Mouse (Mus musculus) hindbrain, embryonic 13.5 days (tissue): Measurements from ENCODE around the gene Rph3a. TPM values are rescaled to one million over a fixed set of nuclear protein-coding genes. Genes with fewer than 3 reads are reported as not detected.

ENCODE experiments used
- ATAC-seq: fragments of 200-750 bp; cut with Nextera tagmentation; 2 replicates; pipeline ENCODE4 v1.8.0; 2017; ENCODE audit warnings: moderate TSS enrichment; ENCODE audit not compliant: low FRiP score
- H3K27ac ChIP-seq: fragments of 300-500 bp; sonication (generic); 2 replicates; pipeline ENCODE4 v1.5.1; 2015; ENCODE audit warnings: inconsistent platforms, mild to moderate bottlenecking, moderate library complexity
- H3K27me3 ChIP-seq: fragments of 300-500 bp; sonication (generic); 2 replicates; pipeline ENCODE4 v1.6.1; 2015; ENCODE audit warnings: mild to moderate bottlenecking, inconsistent platforms
- H3K36me3 ChIP-seq: fragments of 300-500 bp; sonication (generic); 2 replicates; pipeline ENCODE4 v1.6.1; 2015; ENCODE audit warnings: mild to moderate bottlenecking, inconsistent platforms
- H3K4me1 ChIP-seq: fragments of 300-500 bp; sonication (generic); replicated peaks from 2 replicates; pipeline ENCODE4 v1.6.1; 2015; ENCODE audit warnings: inconsistent platforms
- H3K4me2 ChIP-seq: fragments of 300-500 bp; sonication (generic); 2 replicates; pipeline ENCODE4 v1.6.1; 2015; ENCODE audit warnings: inconsistent platforms, mild to moderate bottlenecking, moderate library complexity
- H3K4me3 ChIP-seq: fragments of 300-500 bp; sonication (generic); 2 replicates; pipeline ENCODE4 v1.5.1; 2015; ENCODE audit warnings: mild to moderate bottlenecking, inconsistent platforms
- H3K9ac ChIP-seq: fragments of 300-500 bp; sonication (generic); 2 replicates; pipeline ENCODE4 v1.6.1; 2015; ENCODE audit warnings: mild to moderate bottlenecking, inconsistent platforms
- H3K9me3 ChIP-seq: fragments of 300-500 bp; sonication (generic); 2 replicates; pipeline ENCODE4 v1.6.1; 2016; ENCODE audit warnings: inconsistent platforms
- WGBS: fragments of 180-500 bp; shearing (Covaris S2); methylation state at CpG from one replicate; pipeline ENCODE4 v1.1.7; 2015; 5-methylcytosine and 5-hydroxymethylcytosine counted together
- polyA plus RNA-seq: library from polyadenylated mRNA; unstranded; fragments of >200 nt; fragmentation: Nextera tagmentation; extraction: Ambion mirVana; gene quantifications from 2 replicates; pipeline ENCODE4 v1.2.1, GENCODE M21; 2015

Rph3a gene
- polyA plus RNA-seq, 1 experiment from 2014 or later, result 15.0 TPM

- ATAC-seq, result no peak
- Histone ChIP-seq H3K27ac (no peak overlapping the region), H3K4me3 (no peak overlapping the region), H3K9ac (no peak overlapping the region), H3K27me3 (peaks cover 6% of the 10 kb centered on the region; the same call in 1 of the 2 replicates), H3K9me3 (no peaks in the 10 kb centered on the region), H3K36me3 (no peaks in the 10 kb centered on the region), H3K4me2 (no peak overlapping the region), H3K4me1 (peaks cover 25% of the 10 kb centered on the region)
- WGBS, result 88% methylated on average over 1 of the region's 1 CpGs
These were observed 38.6 kb downstream of the Rph3a start for GRCm38 (mm10) chr5:120971326-120971725.

- Histone ChIP-seq H3K4me3 (no peak overlapping the region), H3K36me3 (no peaks in the 10 kb centered on the region), H3K4me2 (no peak overlapping the region), H3K27me3 (peaks cover 6% of the 10 kb centered on the region; the same call in 1 of the 2 replicates), H3K4me1 (peaks cover 25% of the 10 kb centered on the region), H3K9me3 (no peaks in the 10 kb centered on the region), H3K9ac (no peak overlapping the region), H3K27ac (no peak overlapping the region)
- WGBS, result 20% methylated on average over 4 of the region's 4 CpGs
- no peak for ATAC-seq
These were observed 40.2 kb downstream of the Rph3a start for GRCm38 (mm10) chr5:120969703-120970102.

GRCm38 (mm10) chr5:120968799-120969198 is 41.1 kb downstream of the Rph3a start:
- H3K27me3 ChIP-seq, result peaks cover 3% of the 10 kb centered on the region; the same call in 1 of the 2 replicates
- H3K4me2 ChIP-seq, result no peak overlapping the region
- peaks cover 25% of the 10 kb centered on the region for H3K4me1 ChIP-seq
- no peaks in the 10 kb centered on the region for H3K36me3 ChIP-seq
- no peak overlapping the region for H3K4me3 ChIP-seq
- ATAC-seq, result no peak
- no peak overlapping the region for H3K27ac ChIP-seq
- WGBS, result 85% methylated on average over 8 of the region's 8 CpGs
- no peaks in the 10 kb centered on the region for H3K9me3 ChIP-seq
- no peak overlapping the region for H3K9ac ChIP-seq

- no peak for ATAC-seq
- H3K36me3 ChIP-seq, result no peaks in the 10 kb centered on the region
- WGBS, result 68% methylated on average over 4 of the region's 4 CpGs
These were observed 41.8 kb downstream of the Rph3a start for GRCm38 (mm10) chr5:120968134-120968532.

GRCm38 (mm10) chr5:120967355-120968133 is 42.3 kb downstream of the Rph3a start:
- no peak overlapping the region for H3K9ac ChIP-seq
- no peaks in the 10 kb centered on the region for H3K27me3 ChIP-seq
- WGBS, result 63% methylated on average over 13 of the region's 13 CpGs
- peaks cover 25% of the 10 kb centered on the region for H3K4me1 ChIP-seq
- H3K4me2 ChIP-seq, result no peak overlapping the region
- no peaks in the 10 kb centered on the region for H3K9me3 ChIP-seq
- no peak overlapping the region for H3K27ac ChIP-seq
- no peaks in the 10 kb centered on the region for H3K36me3 ChIP-seq
- H3K4me3 ChIP-seq, result no peak overlapping the region
- ATAC-seq, result no peak

More at GRCm38 (mm10) chr5:120968134-120968532, 41.8 kb downstream of the Rph3a start:
- Histone ChIP-seq H3K9ac (no peak overlapping the region), H3K9me3 (no peaks in the 10 kb centered on the region), H3K27ac (no peak overlapping the region), H3K4me3 (no peak overlapping the region), H3K27me3 (0 out of 2 replicates have a peak, but pooled peaks cover under 1% of the 10 kb centered on the region), H3K4me2 (no peak overlapping the region), H3K4me1 (peaks cover 25% of the 10 kb centered on the region)

- H3K4me3 ChIP-seq, result no peak overlapping the region
- H3K27me3 ChIP-seq, result no peaks in the 10 kb centered on the region
- ATAC-seq, result no peak
- H3K9ac ChIP-seq, result no peak overlapping the region
- H3K27ac ChIP-seq, result no peak overlapping the region
- H3K9me3 ChIP-seq, result no peaks in the 10 kb centered on the region
- peaks cover 25% of the 10 kb centered on the region for H3K4me1 ChIP-seq
- H3K36me3 ChIP-seq, result no peaks in the 10 kb centered on the region
- WGBS, result 87% methylated on average over 8 of the region's 8 CpGs
- H3K4me2 ChIP-seq, result no peak overlapping the region
These were observed 43.0 kb downstream of the Rph3a start for GRCm38 (mm10) chr5:120966894-120967293.

- H3K27ac ChIP-seq, result no peak overlapping the region
- H3K4me3 ChIP-seq, result no peak overlapping the region
- no peak overlapping the region for H3K4me2 ChIP-seq
- H3K9ac ChIP-seq, result no peak overlapping the region
- WGBS, result 66% methylated on average over 4 of the region's 4 CpGs
- no peaks in the 10 kb centered on the region for H3K27me3 ChIP-seq
- H3K4me1 ChIP-seq, result peaks cover 25% of the 10 kb centered on the region
- ATAC-seq, result no peak
- no peaks in the 10 kb centered on the region for H3K9me3 ChIP-seq
- H3K36me3 ChIP-seq, result 0 out of 2 replicates have a peak, but pooled peaks cover 2% of the 10 kb centered on the region
These were observed 43.7 kb downstream of the Rph3a start for GRCm38 (mm10) chr5:120966156-120966555.

GRCm38 (mm10) chr5:120961004-120961403 is 48.9 kb downstream of the Rph3a start:
- Histone ChIP-seq H3K9me3 (no peaks in the 10 kb centered on the region), H3K4me3 (no peak overlapping the region), H3K27me3 (no peaks in the 10 kb centered on the region), H3K27ac (no peak overlapping the region), H3K4me1 (no peaks in the 10 kb centered on the region), H3K9ac (no peak overlapping the region), H3K4me2 (no peak overlapping the region), H3K36me3 (peaks cover 15% of the 10 kb centered on the region; the same call in 1 of the 2 replicates)
- WGBS, result 58% methylated on average over 4 of the region's 4 CpGs
- ATAC-seq, result no peak

GRCm38 (mm10) chr5:120953974-120954373 is 55.9 kb downstream of the Rph3a start:
- no peaks in the 10 kb centered on the region for H3K4me1 ChIP-seq
- H3K9me3 ChIP-seq, result no peaks in the 10 kb centered on the region
- H3K9ac ChIP-seq, result no peak overlapping the region
- 24% methylated on average over 5 of the region's 5 CpGs for WGBS
- peaks cover 12% of the 10 kb centered on the region; the same call in 1 of the 2 replicates for H3K36me3 ChIP-seq
- H3K27me3 ChIP-seq, result peaks cover 11% of the 10 kb centered on the region; the same call in 1 of the 2 replicates
- H3K4me3 ChIP-seq, result no peak overlapping the region
- no peak overlapping the region for H3K4me2 ChIP-seq
- ATAC-seq, result no peak
- no peak overlapping the region for H3K27ac ChIP-seq

- ATAC-seq, result no peak
- Histone ChIP-seq H3K4me3 (no peak overlapping the region), H3K27me3 (peaks cover 11% of the 10 kb centered on the region; the same call in 1 of the 2 replicates), H3K9ac (no peak overlapping the region), H3K4me1 (no peaks in the 10 kb centered on the region), H3K9me3 (no peaks in the 10 kb centered on the region), H3K4me2 (no peak overlapping the region), H3K27ac (no peak overlapping the region), H3K36me3 (no peaks in the 10 kb centered on the region)
- WGBS, result 76% methylated on average over 10 of the region's 10 CpGs
These were observed 57.6 kb downstream of the Rph3a start for GRCm38 (mm10) chr5:120952242-120952770.

- Histone ChIP-seq H3K27me3 (peaks cover 8% of the 10 kb centered on the region; the same call in 1 of the 2 replicates), H3K27ac (no peak overlapping the region), H3K4me2 (no peak overlapping the region), H3K36me3 (no peaks in the 10 kb centered on the region), H3K4me3 (no peak overlapping the region), H3K4me1 (no peaks in the 10 kb centered on the region), H3K9ac (no peak overlapping the region), H3K9me3 (no peaks in the 10 kb centered on the region)
- no peak for ATAC-seq
- WGBS, result 67% methylated on average over 10 of the region's 10 CpGs
These were observed 67.8 kb downstream of the Rph3a start for GRCm38 (mm10) chr5:120942076-120942475.

- no peak for ATAC-seq
- Histone ChIP-seq H3K27ac (no peak overlapping the region), H3K9ac (no peak overlapping the region), H3K36me3 (no peaks in the 10 kb centered on the region), H3K9me3 (no peaks in the 10 kb centered on the region), H3K4me2 (no peak overlapping the region), H3K4me1 (no peaks in the 10 kb centered on the region), H3K27me3 (peaks cover 8% of the 10 kb centered on the region; the same call in 1 of the 2 replicates), H3K4me3 (no peak overlapping the region)
- 48% methylated on average over 8 of the region's 8 CpGs for WGBS
These were observed 71.3 kb downstream of the Rph3a start for GRCm38 (mm10) chr5:120938586-120938985.
